Mouse (Mus musculus) ES-CJ7 (cell line): ENCODE measurements at regions not wholly inside any gene's neighbourhood (a gene's known extent, or its start where the extent isn't known, plus 50 kb on each side); places are given as distances from the start of the nearest gene placed in this dataset.
A peak's percentile ranks its signal among the peaks of the same experiment; 100 is the strongest.

Source experiments
- DNase-seq: peaks from one replicate; pipeline ENCODE4 v3.0.0; 2011; ENCODE audit warnings: low read depth, low spot score

DNA sequence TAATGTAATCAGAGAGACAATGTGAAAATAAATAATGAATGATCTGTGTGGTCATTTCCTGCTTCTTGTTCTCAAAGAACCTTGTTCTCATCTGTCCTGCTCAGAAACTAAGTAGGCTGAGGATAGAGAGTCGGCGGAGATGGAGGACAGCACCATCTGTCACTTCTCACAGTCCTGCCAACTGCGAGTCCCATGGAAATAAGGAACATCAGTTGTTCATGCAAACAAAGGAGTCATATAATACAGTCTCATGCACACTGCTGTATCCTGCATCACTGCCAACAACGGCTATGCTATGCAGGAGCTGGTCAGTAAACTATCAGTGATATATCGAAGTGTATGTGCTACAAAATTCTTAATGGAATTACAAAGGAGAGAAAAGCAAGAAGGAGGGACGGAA, 285.7 kb upstream of the Mctp2 start:
- DNase-seq, result no peak

GRCm38 (mm10) chr7:72592649-72593048, 286.2 kb upstream of the Mctp2 start:
- DNase-seq, result no peak

- DNase-seq, result no peak
Measured at GRCm38 (mm10) chr7:72593259-72593658, 286.9 kb upstream of the Mctp2 start.

- DNase-seq, result no peak
Measured at GRCm38 (mm10) chr7:72594741-72595140, 288.3 kb upstream of the Mctp2 start.

DNA sequence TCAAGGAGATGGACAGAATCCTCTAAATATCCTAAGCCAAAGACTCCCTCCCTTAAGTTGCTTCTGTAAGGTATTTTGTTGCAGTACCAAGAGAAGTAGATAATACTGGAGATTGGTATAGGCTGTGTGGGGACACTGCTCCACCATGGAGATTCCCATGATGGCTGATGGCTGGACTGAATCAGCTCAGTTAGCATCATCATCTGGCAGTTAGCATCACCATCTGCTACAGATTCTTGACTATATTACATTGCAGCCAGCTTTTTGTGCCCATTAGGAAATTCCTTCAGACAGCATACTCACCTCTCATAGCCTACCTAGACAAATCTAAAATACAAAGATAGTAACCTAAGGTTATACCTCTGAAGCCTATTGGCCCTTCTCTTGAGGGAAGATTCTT, 290.6 kb upstream of the Mctp2 start:
- DNase-seq, result no peak

- DNase-seq, result no peak
Measured at GRCm38 (mm10) chr7:72601933-72602332, 295.5 kb upstream of the Mctp2 start.

- DNase-seq, result no peak
Measured at GRCm38 (mm10) chr7:72609791-72610190, 303.4 kb upstream of the Mctp2 start.

- DNase-seq, result peak; percentile 42
Measured at GRCm38 (mm10) chr7:72615232-72615631, 308.8 kb upstream of the Mctp2 start.

DNA sequence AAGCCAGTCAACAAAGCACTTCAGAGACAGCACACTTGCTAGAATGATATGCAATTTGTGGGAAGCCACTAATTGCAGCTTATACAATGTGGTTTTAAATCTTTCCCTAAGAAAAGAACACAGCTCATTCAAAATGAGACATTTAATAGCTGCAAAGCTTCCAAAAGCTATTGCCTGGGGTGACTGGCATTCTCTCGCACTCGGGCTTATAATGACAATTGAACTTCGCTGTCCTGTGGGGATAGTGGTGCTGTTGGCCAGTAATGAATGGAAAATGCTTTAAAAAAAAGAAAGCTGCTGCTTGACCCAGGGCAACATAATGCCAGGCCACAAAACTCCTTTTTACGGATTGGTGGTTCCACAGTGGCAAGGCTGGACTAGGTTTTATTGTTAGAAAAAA, 321.0 kb upstream of the Mctp2 start:
- DNase-seq, result no peak

GRCm38 (mm10) chr7:72639566-72639965, 333.2 kb upstream of the Mctp2 start:
- DNase-seq, result no peak

- DNase-seq, result no peak
Measured at GRCm38 (mm10) chr7:72675018-72675417, 368.6 kb upstream of the Mctp2 start.

DNA sequence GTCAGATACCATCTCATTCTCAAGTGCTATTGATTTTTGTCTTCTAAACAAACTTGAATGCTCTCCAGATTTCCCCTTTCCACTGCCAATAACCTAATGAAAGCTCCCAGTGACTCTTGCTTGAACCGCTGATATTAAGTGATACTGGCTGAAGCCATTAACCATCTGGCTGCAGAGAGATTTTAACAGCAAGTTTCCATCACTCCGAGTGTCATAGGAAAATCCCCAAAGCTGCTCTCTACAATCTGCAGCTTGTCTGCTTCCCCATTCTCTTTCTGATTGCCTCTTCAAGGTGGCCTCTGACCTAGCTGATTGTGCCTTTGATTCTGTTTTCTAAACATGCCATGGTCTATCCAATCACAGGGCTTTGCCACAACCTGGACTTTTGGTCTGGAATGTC, 379.4 kb upstream of the Mctp2 start:
- DNase-seq, result no peak

GRCm38 (mm10) chr7:72687356-72687755, 380.9 kb upstream of the Mctp2 start:
- DNase-seq, result no peak

DNA sequence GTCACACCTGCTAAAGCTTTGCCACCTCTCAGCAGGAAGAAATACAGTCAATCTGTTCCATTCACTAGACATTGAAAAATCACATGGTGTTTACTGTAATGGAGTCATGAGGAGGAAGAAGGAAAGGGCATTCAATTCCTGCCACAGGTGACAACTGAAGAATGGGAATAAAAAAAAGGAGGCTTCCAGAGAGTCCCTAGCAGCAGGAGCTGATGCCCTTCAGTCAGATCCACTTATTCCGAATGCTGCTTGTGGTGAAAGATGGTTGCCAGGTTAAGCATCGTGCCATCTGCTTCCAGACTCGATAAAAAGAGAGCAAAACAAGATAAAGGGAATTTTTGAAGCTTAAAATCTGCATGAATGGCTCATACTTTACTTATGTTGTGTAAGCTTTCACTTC, 385.0 kb upstream of the Mctp2 start:
- no peak for DNase-seq

GRCm38 (mm10) chr7:72691859-72692258, 385.5 kb upstream of the Mctp2 start:
- no peak for DNase-seq

- DNase-seq, result no peak
Measured at GRCm38 (mm10) chr7:72696736-72697135, 390.3 kb upstream of the Mctp2 start.

- DNase-seq, result no peak
Measured at GRCm38 (mm10) chr7:72703652-72704341, 397.4 kb upstream of the Mctp2 start.

GRCm38 (mm10) chr7:72711193-72712131, 405.1 kb upstream of the Mctp2 start:
- no peak for DNase-seq

DNA sequence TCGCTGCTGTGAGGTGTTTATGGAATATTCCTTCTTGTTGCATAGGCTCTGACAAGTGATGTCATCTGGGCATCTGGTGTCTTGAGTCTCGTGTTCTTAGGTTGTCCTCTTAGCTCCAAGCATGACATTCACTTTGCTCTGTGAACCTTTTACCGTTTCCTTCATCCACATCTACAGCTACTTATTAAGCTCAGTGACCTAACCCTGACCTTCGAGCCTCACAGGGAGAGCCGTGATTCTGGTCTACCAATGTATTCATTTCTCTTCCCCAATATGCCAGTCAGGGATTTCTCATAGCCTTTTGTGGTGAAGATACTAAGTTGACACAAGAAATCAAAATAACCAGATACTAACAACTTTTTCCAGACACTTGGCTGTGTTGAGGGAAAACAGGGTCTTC, 409.0 kb upstream of the Mctp2 start:
- no peak for DNase-seq

GRCm38 (mm10) chr7:72716051-72716450, 409.6 kb upstream of the Mctp2 start:
- DNase-seq, result no peak

DNA sequence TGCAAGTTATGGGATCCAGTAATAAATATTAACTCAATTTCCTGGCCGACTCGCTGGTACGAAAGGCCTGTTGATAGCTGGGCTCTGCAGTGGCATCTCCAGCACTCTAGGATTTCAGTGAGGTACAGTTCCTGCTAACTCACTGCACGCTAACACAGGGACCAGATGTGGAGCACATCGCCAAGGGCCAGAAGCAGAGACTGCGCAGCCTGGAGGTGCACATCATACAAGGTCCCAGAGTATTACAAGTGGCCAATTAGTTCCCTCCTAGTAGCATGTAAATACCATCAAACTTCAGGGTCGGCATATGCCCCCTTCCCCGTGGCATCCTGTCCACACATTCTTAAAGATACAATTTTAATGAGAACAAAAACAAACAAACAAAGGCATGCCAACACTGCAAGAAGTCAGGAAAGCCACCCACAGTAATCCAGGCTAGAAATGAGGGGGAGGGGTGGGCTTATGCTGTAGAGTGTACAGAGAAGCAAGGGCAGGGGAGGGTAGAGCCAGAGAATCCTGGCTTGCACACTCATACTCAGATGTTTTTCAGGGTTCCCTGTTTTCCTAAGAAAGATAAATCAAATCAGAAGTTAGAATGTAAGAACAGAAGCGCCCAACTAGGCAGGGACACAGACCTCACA, 419.9 kb upstream of the Mctp2 start:
- DNase-seq, result no peak

- no peak for DNase-seq
Measured at GRCm38 (mm10) chr7:72737792-72738191, 431.4 kb upstream of the Mctp2 start.
